Mouse (Mus musculus) lung, postnatal 0 days (tissue): ENCODE data around the gene Cyth1. TPM values are rescaled to one million over a fixed set of nuclear protein-coding genes. Genes with fewer than 3 reads are reported as not detected.

ENCODE experiments used
- ATAC-seq: fragments of 200-750 bp; cut with Nextera tagmentation; 2 replicates; pipeline ENCODE4 v1.8.0; 2017; ENCODE audit warnings: moderate library complexity
- DNase-seq: peaks from one replicate; pipeline ENCODE4 v3.0.0-alpha.2; 2016; ENCODE audit warnings: low spot score
- H3K27ac ChIP-seq: fragments of 300-500 bp; sonication (generic); 2 replicates; pipeline ENCODE4 v1.5.1; 2014; ENCODE audit warnings: antibody characterized with exemption, mild to moderate bottlenecking, low read length, mixed read lengths
- H3K27me3 ChIP-seq: fragments of 300-500 bp; sonication (generic); replicated peaks from 2 replicates; pipeline ENCODE4 v1.6.1; 2014; ENCODE audit warnings: low read length, mixed read lengths; ENCODE audit not compliant: insufficient read depth
- H3K36me3 ChIP-seq: fragments of 300-500 bp; sonication (generic); 2 replicates; pipeline ENCODE4 v1.6.1; 2014; ENCODE audit warnings: low read length, mixed read lengths; ENCODE audit not compliant: insufficient read depth
- H3K4me1 ChIP-seq: fragments of 300-500 bp; sonication (generic); 2 replicates; pipeline ENCODE4 v1.6.1; 2014; ENCODE audit warnings: antibody characterized with exemption, low read depth, low read length, mixed read lengths; ENCODE audit not compliant: insufficient read depth
- H3K4me2 ChIP-seq: fragments of 300-500 bp; sonication (generic); replicated peaks from 2 replicates; pipeline ENCODE4 v1.6.1; 2014; ENCODE audit warnings: low read depth, mild to moderate bottlenecking, low read length, moderate library complexity, mixed read lengths
- H3K4me3 ChIP-seq: fragments of 300-500 bp; sonication (generic); 2 replicates; pipeline ENCODE4 v1.5.1; 2014; ENCODE audit warnings: low read depth, low read length
- H3K9ac ChIP-seq: fragments of 300-500 bp; sonication (generic); replicated peaks from 2 replicates; pipeline ENCODE4 v1.6.1; 2014; ENCODE audit warnings: low read depth, mild to moderate bottlenecking
- H3K9me3 ChIP-seq: fragments of 300-500 bp; sonication (generic); 2 replicates; pipeline ENCODE4 v1.6.1; 2016; ENCODE audit warnings: low read length, mixed read lengths
- CTCF ChIP-seq: IDR thresholded peaks from 2 replicates; pipeline ENCODE4 v1.5.1; 2016; ENCODE audit warnings: antibody characterized with exemption, mild to moderate bottlenecking
- EP300 ChIP-seq: IDR thresholded peaks from 2 replicates; pipeline ENCODE4 v1.6.1; 2016; ENCODE audit warnings: antibody characterized with exemption, mild to moderate bottlenecking, control low read depth
- WGBS: fragments of 180-500 bp; shearing (Covaris S2); extraction: QIAGEN DNeasy Blood & Tissue Kit; methylation state at CpG from one replicate; pipeline ENCODE4 v1.1.7; 2014; 5-methylcytosine and 5-hydroxymethylcytosine counted together
- polyA plus RNA-seq: library from polyadenylated mRNA; unstranded; fragments of >200 nt; fragmentation: Nextera tagmentation; extraction: Ambion mirVana; gene quantifications from 2 replicates; pipeline ENCODE4 v1.2.1, GENCODE M21; 2015

Gene Cyth1
- 19.4 and 19.5 TPM in 2 replicates for polyA plus RNA-seq

DNA sequence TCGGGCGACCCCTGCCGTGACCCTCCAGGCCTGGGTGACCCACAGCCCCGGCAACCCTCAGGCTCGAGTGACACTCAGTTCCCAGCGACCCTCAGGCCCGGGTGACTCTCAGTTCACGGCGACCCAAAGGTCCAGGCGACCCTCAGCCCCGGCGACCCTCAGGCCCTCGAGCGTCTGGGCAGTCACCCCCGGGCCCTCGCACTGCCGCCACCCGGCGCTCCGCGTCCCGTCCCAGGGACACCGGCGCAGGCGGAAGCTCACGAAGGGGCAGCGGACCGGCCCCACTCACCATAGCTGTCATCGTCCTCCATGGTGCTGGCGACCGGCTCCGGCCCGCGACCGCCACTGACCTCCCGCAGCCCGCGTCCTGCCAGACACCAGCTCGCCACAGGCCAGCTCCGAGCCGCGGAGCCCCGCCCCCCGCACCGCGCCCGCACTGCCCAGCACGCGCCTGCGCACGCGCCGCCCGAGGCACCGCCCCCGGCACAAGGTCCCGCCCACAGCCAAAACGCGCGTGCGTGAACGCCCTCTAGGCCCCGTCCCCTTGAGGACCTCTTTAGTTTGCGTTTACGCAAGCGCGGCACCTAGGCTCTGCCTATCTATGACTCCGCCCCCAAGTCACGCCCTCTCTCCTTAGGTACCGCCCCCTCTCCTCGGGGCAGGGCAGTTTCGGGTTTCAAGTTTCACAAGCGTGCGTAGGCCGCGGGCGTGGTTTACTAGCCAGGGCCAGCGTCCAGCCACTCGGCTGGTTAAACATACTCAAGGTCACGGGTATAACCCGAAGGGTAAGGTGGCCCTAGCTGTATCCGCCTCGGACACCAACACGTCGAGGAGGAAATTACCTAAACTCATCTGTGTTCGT is at the start of gene Cyth1:
Cyth1 (minus strand) TSS at position 443 of the 862 bp plus-strand sequence.
- DNase-seq (peak; percentile 99), ATAC-seq (peak; percentile 95)
- WGBS: under 1% methylated on average over 76 of the region's 86 CpGs

DNA sequence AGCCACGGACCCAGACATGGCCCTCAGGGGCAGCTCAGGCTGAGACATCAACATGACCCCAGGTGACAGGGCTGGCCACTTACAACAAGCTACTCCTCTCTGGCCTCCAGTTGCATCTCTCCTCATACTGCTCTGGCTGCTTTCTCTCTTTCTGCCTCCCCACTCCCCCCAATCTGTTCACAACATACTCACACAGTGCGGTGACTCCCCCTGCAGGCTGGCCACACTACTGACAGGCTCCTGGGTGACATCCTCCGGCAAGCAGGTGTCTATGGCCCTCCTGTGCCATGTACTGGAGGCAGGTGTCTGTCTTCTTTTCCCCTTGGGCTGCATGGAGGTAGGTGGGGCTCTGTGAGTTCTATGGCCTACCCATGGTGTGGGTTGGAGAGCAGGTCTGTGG is 49.6 kb upstream of the Cyth1 start:
- TF ChIP-seq EP300: no peak
- TF ChIP-seq CTCF: peak; percentile 45
- H3K4me2 ChIP-seq: no peak overlapping the region
- no peaks in the 10 kb centered on the region for H3K27me3 ChIP-seq
- no peak overlapping the region for H3K4me3 ChIP-seq
- 82% methylated on average over 3 of the region's 3 CpGs for WGBS
- H3K9ac ChIP-seq: no peak overlapping the region
- no peak for DNase-seq
- ATAC-seq: no peak
- H3K4me1 ChIP-seq: no peaks in the 10 kb centered on the region
- no peaks in the 10 kb centered on the region for H3K9me3 ChIP-seq
- H3K36me3 ChIP-seq: peaks cover 4% of the 10 kb centered on the region; the same call in 1 of the 2 replicates
- no peak overlapping the region for H3K27ac ChIP-seq

More for the DNA sequence above, at the start of gene Cyth1:
- Histone ChIP-seq H3K9me3 (no peaks in the 10 kb centered on the region), H3K9ac (peak within 1 kb of the TSS; percentile 96), H3K4me1 (peaks cover 17% of the 10 kb centered on the region), H3K4me3 (peak within 1 kb of the TSS; percentile 83), H3K36me3 (no peaks in the 10 kb centered on the region), H3K27ac (peak within 1 kb of the TSS; percentile 94), H3K27me3 (no peaks in the 10 kb centered on the region), H3K4me2 (peak within 1 kb of the TSS; percentile 87)
- 0 out of 2 replicates have a peak, but pooled peaks have one; percentile 14 for TF ChIP-seq CTCF
- TF ChIP-seq EP300: 0 out of 2 replicates have a peak, but pooled peaks have one; percentile 71

DNA sequence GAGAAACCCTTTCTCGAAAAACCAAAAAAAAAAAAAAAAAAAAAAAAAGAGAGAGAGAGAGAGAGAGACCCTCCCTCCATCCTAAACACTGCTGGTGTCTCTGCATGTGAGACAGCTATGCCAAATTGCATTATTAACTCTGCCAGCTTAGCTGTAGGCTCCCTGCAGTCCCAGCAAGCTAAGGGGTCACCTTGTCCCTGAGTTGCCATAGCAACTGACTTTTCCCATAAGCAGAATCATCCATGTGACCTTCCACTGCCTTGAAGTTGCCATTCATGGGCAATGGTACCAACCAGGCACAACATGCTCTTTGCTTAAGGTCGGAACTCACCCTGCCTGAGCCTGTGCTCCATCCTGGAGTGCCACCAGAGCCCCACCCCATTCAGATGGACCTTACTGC is 46.6 kb upstream of the Cyth1 start:
- 83% methylated on average over 1 of the region's 2 CpGs for WGBS
- no peak for TF ChIP-seq CTCF
- no peak for TF ChIP-seq EP300
- ATAC-seq: no peak

GRCm38 (mm10) chr11:118292671-118293070 is 44.3 kb upstream of the Cyth1 start:
- ATAC-seq (no peak), DNase-seq (no peak)
- no peak for TF ChIP-seq CTCF
- no peaks in the 10 kb centered on the region for H3K27me3 ChIP-seq
- no peak overlapping the region for H3K27ac ChIP-seq
- H3K36me3 ChIP-seq: no peaks in the 10 kb centered on the region
- no peak overlapping the region for H3K9ac ChIP-seq
- H3K4me1 ChIP-seq: peaks cover 14% of the 10 kb centered on the region; the same call in 1 of the 2 replicates
- H3K9me3 ChIP-seq: no peaks in the 10 kb centered on the region
- no peak overlapping the region for H3K4me3 ChIP-seq
- H3K4me2 ChIP-seq: no peak overlapping the region
- 67% methylated on average over 6 of the region's 6 CpGs for WGBS

More for the DNA sequence above, 46.6 kb upstream of the Cyth1 start:
- Histone ChIP-seq H3K9me3 (no peaks in the 10 kb centered on the region), H3K4me3 (no peak overlapping the region), H3K4me2 (no peak overlapping the region), H3K27me3 (no peaks in the 10 kb centered on the region), H3K4me1 (peaks cover 4% of the 10 kb centered on the region; the same call in 1 of the 2 replicates), H3K36me3 (no peaks in the 10 kb centered on the region), H3K9ac (no peak overlapping the region), H3K27ac (no peak overlapping the region)
- no peak for DNase-seq

- Histone ChIP-seq H3K27ac (peak within 1 kb of the TSS; percentile 93), H3K27me3 (no peaks in the 10 kb centered on the region), H3K4me3 (peak within 1 kb of the TSS; percentile 81), H3K4me2 (peak within 1 kb of the TSS; percentile 79), H3K4me1 (peaks cover 14% of the 10 kb centered on the region; the same call in 1 of the 2 replicates), H3K36me3 (0 out of 2 replicates have a peak, but pooled peaks cover 3% of the 10 kb centered on the region), H3K9me3 (no peaks in the 10 kb centered on the region), H3K9ac (peak within 1 kb of the TSS; percentile 85)
- ATAC-seq (peak; percentile 97), DNase-seq (peak; percentile 100)
- 3% methylated on average over 67 of the region's 68 CpGs for WGBS
- TF ChIP-seq CTCF (no peak), EP300 (no peak)
Observed at GRCm38 (mm10) chr11:118289999-118290889, 41.9 kb upstream of the Cyth1 start, which contains the start of gene Usp36. Gene Usp36, minus strand, starts transcription at chr11:118290244.
